Mouse (Mus musculus): Measurements from ENCODE around the gene Gm20835.
"Not testable (repeated sequence)": the region's sequence is repeated elsewhere in the genome, so short reads cannot be mapped to it uniquely, and the experiment has no call there.

The Gm20835 gene

DNA sequence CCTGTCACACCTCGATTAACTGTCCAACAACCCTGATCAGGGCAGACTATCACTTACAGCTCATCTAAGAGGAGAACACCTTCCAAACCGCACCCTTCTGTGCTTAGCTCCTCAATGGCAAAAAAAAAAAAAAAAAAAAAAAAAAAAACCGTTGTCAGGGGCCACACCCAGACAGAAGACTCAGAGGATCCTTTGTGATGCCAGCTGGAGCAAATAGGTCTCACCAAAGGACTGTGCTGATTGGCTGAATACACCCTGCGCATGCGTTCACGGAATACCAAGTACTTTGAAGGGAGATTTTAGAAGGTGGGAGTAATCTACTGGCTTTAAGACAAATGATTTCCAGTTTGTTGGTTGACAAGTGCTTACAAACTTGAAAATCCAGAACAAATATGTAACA lies at the start of gene Gm20835:
Gene Gm20835 (minus strand): TSS at position 101 of the 400 bp plus-strand sequence.
- DNase-seq (ENCODE audit: low spot score), result not testable (repeated sequence)

All from ovary, postnatal 36 days (tissue).